Mouse (Mus musculus): ENCODE measurements at regions not wholly inside any gene's neighbourhood (a gene's known extent, or its start where the extent isn't known, plus 50 kb on each side); places are given as distances from the start of the nearest gene placed in this dataset.
"Not testable (repeated sequence)": the region's sequence is repeated elsewhere in the genome, so short reads cannot be mapped to it uniquely, and the experiment has no call there.

GRCm38 (mm10) chr10:117472568-117472930 lies 92.7 kb upstream of the Cpsf6 start:
- no peak for DNase-seq

- DNase-seq, result no peak
These were observed 92.2 kb upstream of the Cpsf6 start for GRCm38 (mm10) chr10:117471818-117472567.

- DNase-seq, result no peak
These were observed 91.4 kb upstream of the Cpsf6 start for GRCm38 (mm10) chr10:117471036-117471817.

GRCm38 (mm10) chr10:117470481-117470880 lies 90.7 kb upstream of the Cpsf6 start:
- no peak for DNase-seq

- DNase-seq, result no peak
These were observed 89.8 kb upstream of the Cpsf6 start for GRCm38 (mm10) chr10:117469573-117470090.

- no peak for DNase-seq
These were observed 89.2 kb upstream of the Cpsf6 start for GRCm38 (mm10) chr10:117468931-117469572.

- no peak for DNase-seq
These were observed 88.6 kb upstream of the Cpsf6 start for GRCm38 (mm10) chr10:117468381-117468780.

- no peak for DNase-seq
These were observed 87.3 kb upstream of the Cpsf6 start for GRCm38 (mm10) chr10:117467161-117467560.

GRCm38 (mm10) chr10:117466391-117466790 lies 86.6 kb upstream of the Cpsf6 start:
- DNase-seq, result no peak

GRCm38 (mm10) chr10:117465671-117466250 lies 85.9 kb upstream of the Cpsf6 start:
- no peak for DNase-seq

- no peak for DNase-seq
These were observed 85.3 kb upstream of the Cpsf6 start for GRCm38 (mm10) chr10:117465058-117465660.

GRCm38 (mm10) chr10:117464331-117464730 lies 84.5 kb upstream of the Cpsf6 start:
- DNase-seq, result not testable (repeated sequence)

- DNase-seq, result no peak
These were observed 83.8 kb upstream of the Cpsf6 start for GRCm38 (mm10) chr10:117463636-117464035.

- no peak for DNase-seq
These were observed 83.1 kb upstream of the Cpsf6 start for GRCm38 (mm10) chr10:117462921-117463320.

- no peak for DNase-seq
These were observed 82.1 kb upstream of the Cpsf6 start for GRCm38 (mm10) chr10:117461791-117462516.

- no peak for DNase-seq
These were observed 81.4 kb upstream of the Cpsf6 start for GRCm38 (mm10) chr10:117461261-117461660.

GRCm38 (mm10) chr10:117460366-117460730 lies 80.5 kb upstream of the Cpsf6 start:
- DNase-seq, result no peak

- no peak for DNase-seq
These were observed 80.0 kb upstream of the Cpsf6 start for GRCm38 (mm10) chr10:117459651-117460365.

- DNase-seq, result no peak
These were observed 79.2 kb upstream of the Cpsf6 start for GRCm38 (mm10) chr10:117459041-117459475.

GRCm38 (mm10) chr10:117458271-117459040 lies 78.6 kb upstream of the Cpsf6 start:
- no peak for DNase-seq

GRCm38 (mm10) chr10:117457701-117457950 lies 77.8 kb upstream of the Cpsf6 start:
- DNase-seq, result no peak

Data from thymus, postnatal 4 days (tissue).